Mouse (Mus musculus): Measurements from ENCODE around the gene Heatr5a.

The Heatr5a gene

DNA sequence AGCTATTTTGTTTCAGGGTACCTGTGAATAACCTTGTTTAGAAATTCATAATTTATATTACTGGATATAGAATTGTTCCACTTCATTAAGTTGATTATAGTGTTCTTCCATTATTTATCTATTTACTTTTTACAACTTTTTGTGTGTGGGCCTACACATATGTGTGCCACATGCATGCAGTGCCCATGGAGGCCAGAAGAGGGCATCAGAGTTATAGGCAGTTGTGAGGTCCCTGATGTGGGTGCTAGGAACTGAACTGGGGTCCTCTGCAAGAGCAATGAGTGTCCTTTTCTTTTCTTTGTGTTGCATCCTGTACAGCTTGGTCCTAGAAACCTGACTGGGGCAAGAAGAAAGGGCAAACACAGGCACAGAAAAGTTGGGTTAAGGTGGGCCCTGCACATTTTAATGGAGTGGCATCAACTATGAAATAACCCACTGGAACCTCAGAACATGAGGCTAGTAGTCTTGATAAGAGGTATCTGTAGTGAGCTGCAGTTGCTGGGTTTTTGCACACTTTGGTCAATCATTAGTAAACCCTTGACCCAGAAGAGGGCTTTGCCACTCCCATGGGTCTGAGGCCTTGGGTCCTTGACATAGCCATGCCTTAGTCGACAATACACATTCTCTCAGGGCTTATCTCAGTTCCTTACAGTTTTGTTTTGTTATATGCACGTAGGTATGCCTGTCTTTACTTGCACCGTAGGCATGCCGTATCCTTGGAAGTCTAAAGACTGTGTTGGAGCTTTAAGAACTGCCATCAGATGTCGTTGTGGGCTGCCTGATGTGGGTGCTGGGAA is 1.3 kb upstream of the Heatr5a start:
- peak; percentile 36 for DNase-seq (ENCODE audit: low read depth, low spot score)

DNA sequence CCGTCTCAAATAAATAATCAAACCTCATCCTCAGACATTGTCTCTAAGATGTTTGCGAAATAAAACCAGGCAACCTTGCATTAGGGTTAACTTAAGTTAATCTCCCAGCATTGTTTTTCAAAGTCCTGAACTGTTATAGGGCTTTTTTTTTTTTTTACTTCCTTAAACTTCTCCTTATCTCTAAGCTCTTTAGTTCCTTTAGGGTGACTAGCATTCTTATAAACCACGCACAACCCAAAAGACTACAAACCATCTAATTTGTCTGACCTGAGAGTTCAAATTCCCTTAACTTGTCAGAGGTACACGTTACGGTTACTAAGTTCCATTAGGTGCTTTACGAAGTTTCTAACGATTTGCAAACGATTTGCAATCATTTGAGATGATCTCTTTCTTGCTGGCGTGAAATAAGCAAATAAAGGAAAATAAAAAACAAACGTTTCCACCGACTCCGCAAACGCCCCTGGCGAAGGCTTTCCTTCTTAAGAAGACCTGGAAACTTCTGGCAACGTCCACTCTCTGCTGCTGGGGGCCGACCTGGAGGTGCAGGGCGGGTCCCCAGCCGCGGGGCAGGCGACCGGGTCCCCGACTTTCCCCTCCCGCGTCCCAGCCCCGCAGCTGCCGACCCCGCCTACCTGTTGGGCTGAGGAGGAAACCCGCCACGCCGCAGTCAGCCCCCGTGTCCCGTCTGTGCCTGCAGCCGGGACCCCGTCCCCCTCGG is 610 bp downstream of the Heatr5a start:
- no peak for DNase-seq (ENCODE audit: low read depth, low spot score)

DNA sequence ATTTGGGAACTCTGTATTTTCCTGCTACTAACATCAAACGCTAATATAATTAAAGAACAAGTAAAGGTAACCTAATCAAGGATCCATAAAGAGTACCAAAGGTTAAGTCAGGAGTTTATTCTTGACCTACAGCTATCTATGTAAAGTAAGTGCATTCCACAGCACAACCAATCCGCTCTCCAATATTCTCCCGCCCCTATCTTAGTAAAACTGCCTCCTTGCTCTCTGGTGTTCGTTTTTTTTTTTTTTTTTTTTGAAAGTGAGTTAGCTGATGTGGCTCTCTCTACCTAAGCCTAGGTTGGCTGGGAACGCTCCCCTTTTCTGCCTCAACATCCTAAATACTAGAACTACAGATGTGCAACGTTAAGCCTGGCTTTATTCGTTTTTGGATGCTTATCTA is 1.2 kb downstream of the Heatr5a start:
- no peak for DNase-seq (ENCODE audit: low read depth, low spot score)

DNA sequence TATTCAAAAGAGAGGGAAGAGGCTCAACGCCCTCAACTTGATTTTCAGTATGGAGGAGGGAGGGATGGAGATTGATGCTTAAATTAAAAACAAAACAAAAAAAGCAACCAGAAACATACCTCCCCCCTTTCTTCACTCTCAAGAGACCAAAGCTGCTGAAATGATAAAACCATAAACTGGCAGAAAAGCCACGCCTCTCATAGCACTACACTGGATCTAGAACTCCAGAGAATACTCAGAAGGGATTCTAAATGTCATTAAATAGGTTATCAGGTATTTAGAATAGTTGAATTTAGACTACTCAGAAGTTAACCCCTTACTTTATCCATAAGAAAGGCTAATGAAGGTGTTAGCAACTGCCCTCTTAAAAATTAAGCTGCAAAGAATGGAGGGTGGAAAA is 2.0 kb downstream of the Heatr5a start:
- no peak for DNase-seq (ENCODE audit: low read depth, low spot score)

DNA sequence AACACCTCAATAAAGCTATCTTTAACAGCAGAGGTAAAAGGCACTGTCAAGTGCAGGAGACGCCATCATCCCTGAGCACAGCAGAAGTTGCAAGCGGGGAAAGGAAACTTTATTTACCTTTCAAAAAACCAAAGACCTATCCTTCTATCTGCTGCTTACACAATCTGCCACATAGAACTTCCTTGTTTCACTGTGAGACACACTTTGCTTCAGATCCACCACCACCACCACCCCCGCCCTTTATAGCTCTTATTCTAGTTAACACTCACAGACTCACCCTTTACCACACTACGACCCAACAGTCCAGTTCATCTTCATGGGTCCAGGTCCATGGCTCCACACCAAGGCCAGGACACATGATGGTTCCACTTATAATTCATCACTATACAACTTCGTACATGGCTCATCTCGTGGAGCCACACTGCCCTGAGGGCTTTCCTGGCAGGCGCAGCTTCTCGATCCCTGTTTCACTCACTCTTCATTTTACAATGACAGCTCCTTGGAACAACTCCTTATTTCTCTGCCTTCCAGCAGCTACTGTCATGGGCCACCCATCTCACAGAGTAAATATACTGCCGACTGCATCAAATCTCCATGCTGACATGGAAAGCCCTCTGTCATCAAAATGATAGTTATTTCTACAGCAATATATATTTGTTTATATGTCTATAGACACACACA is 3.1 kb downstream of the Heatr5a start:
- DNase-seq (ENCODE audit: low read depth, low spot score), result no peak

DNA sequence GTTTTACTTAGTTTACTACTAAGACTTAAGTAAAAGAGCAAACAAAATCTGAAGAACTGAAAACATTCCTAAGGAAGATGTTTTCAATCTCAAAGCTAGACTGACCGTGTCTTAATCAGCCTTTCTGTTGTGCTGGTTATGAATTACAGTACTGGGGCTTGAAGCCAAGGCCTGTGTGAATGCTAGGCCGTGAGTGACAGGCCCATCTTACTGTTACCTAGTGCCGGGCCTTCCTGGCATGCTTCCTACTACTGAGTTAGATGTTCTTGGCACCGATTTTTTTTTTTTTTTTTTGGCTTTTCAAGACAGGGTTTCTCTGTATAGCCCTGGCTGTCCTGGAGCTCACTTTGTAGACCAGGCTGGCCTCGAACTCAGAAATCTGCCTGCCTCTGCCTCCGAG is 13.5 kb downstream of the Heatr5a start:
- DNase-seq (ENCODE audit: low read depth, low spot score), result no peak

DNA sequence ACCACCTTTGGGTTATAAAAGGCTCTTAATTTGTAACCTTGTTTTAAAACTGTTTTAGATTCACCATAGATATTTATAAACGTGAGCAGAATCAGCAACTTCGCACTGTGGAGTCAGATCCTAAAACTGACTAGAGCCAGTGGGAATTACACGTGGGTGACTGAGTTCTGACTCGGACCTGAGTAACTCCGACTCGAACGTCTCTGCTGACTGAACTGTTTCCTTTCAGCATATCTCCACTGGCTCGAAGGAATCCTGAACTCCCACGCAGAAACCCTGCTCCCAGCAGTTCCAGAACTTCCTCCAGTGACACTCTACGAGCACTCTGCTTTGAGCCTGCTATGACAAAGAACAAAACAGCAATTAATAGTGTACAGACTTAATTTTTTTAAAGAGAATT is 18.8 kb downstream of the Heatr5a start:
- DNase-seq (ENCODE audit: low read depth, low spot score), result no peak

DNA sequence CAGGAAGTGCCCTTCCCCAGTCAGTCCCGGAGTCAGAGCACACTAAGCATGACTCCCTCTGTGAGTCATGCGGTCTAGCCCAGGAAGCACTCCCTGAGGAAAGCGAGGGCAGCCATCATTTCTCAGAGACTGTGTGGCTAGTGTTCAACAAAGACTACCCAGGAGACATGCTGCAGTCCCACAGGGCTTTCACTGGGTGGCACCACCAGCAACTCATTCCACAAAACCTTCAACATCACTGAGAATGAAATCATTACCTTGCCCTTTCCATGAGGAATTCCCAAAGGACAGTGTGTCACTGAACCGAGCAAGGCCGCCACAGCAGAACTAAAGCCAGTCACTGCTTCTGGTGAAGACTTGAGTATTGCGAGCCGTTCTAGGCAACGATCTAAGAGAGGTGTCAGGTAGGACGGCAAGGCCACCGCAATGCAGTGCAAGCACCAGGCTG is 23.6 kb downstream of the Heatr5a start:
- no peak for DNase-seq (ENCODE audit: low read depth, low spot score)

DNA sequence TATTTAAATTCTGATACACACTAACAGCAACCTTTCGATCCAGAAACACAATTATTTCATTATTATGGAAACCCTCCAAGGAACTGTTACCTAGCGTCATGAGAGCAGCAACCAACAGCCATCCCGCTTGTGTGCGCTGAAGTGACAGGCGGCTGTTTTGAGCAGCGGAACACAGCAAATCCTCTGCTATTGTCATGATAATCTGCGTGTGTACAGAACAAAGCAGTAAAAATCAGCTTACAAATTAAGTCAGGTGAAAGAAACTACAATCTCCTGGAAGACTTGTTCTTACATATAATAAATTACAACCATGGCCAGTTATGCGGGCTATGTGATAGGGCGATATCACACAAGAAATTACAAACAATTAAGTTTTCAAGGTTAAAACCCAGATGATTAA is 25.8 kb downstream of the Heatr5a start:
- DNase-seq (ENCODE audit: low read depth, low spot score), result peak; percentile 66

DNA sequence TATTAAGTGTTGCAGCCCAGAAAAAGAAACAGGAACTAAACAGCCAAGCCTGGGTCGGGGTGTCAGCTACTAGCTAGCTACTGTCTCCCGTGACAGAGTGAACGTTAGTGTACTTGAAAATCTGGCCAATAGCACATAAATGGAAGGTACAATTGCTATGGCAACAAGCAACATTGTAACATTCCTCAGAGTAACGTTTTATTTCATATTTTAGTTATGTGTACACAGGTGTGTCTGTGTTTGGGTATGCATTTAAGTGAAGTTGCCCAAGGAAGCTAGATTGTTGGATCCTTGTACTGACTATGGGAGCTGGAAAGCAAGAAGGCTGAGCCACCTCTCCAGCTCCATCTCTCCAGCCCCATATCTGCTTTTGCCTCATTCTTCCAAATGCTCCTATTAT is 31.3 kb downstream of the Heatr5a start:
- no peak for DNase-seq (ENCODE audit: low read depth, low spot score)

DNA sequence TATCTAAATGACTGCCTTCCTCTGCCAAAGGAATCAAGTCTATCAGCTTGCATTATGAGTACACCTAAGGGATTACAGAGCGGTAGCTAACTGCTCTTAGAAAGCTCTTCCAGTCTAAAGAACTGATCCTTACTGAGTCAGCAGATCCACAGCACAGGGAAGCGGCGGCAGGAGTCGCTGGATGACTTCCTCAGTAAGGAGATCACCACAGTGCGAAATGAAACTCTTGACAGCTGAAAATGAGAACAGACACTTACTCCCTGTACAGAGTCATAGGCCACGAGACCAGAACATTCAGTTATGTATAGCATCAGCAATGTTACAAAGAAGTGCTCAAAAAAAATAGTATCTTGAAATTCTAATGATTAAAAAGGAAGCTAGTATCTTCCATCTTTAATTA is 33.2 kb downstream of the Heatr5a start:
- DNase-seq (ENCODE audit: low read depth, low spot score), result no peak

DNA sequence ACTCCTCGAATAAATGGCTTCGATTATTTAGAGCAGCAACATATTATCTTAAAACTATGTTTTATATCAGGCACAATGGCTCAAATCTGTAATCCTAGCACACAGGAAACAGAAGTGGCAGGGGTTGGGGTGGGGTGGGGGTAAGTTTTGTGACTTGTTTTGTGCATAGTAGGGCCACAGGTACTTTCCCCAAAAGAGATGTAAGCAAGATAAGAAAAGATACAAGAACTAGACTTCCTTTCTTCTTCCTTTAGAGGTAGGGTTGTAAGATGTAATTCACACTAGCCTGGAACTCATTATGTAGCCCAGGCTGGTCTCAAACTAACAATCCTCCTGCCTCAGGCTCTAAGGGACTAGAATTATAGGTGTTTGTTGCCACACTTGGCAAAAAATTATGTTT is 41.5 kb downstream of the Heatr5a start:
- DNase-seq (ENCODE audit: low read depth, low spot score), result no peak

DNA sequence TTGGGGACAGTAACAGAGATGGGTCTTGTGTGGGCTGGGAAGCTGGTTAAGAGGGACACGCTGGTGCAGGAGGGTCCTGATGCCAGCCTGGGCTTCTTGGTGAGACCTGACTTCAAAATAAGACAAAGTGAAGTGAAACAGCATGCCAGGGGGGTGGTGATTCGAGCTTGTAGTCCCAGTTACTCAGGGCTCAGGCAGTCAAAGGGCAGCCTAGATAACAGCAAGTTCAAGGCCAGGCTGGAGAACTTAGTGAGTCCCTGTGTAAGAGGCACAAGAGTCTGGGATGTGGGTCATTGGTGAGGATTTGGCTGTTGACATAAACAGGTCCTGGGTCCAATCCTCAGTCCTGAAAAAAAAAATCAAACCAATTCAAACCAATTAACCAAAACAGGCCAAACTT is 53.9 kb downstream of the Heatr5a start:
- DNase-seq (ENCODE audit: low read depth, low spot score), result no peak

DNA sequence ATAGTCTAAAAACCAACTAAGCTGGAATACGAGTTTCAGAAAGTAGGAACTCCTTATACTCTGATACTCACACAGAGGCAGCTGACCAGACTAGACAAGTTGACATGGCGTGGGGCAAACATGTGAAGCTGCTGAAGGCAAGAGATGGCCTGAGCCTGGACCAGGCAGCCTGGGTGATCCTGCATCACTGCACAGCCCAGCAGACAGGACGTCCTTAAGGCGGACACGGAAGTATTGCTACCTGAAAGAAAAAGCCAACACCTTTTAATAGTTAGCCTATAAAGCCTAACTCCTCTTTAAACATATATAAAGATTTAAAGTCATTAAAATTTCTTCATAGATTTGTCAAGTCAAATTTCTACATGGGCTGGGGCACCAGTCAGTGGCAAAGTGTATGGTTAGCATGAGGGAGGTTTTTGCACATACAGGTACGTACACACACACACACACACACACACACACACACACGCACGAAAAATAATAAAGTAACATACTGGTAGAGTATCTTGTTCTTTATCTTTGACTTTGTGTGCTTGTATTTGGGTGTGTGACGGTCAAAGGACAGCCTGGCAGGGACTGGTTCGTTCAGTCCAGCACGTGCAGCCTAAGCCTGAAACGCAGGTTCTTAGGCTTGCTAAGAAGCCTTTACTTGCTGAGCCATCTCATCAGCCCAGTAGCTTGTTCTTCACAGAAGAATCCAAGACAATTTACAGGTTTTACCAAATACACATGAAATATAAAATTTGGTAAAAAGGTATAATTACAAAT is 56.0 kb downstream of the Heatr5a start:
- no peak for DNase-seq (ENCODE audit: low read depth, low spot score)

DNA sequence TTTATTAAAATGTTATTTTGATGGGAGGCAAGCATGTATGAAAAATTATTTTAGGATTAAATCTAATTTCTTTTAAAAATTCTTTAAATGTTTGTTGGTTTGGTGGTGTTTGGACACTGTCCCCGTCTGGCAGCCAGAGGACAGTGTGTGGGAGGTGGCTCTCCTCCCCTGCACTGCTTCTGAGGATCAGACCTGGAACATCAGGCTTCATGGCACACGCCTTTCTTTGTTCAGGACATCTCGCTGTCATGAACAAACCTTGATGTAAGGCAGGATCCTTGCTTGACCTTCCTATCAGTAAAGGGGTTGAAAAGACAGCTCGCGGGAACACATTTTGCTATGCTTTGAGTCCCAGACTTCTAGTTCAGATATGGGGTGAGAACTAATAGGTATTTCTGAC is 61.9 kb downstream of the Heatr5a start:
- no peak for DNase-seq (ENCODE audit: low read depth, low spot score)

DNA sequence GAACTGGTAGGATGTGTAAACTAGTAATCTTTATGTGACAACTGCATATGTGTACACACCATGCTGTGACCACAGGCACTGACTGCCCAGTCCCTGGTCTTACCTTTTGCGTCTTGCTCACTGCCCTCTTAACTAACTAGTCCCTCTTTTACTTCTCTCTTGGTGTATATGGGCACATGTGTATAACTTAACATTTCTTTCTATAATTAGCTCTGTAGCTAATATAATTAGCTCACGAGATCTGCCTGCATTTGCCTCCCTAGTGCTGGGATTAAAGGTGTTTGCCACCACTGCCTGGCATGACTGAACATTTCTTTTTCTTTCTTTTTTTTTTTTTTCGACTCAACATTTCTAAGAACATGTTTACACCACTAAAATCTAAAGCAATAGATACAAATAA is 63.6 kb downstream of the Heatr5a start:
- DNase-seq (ENCODE audit: low read depth, low spot score), result no peak

DNA sequence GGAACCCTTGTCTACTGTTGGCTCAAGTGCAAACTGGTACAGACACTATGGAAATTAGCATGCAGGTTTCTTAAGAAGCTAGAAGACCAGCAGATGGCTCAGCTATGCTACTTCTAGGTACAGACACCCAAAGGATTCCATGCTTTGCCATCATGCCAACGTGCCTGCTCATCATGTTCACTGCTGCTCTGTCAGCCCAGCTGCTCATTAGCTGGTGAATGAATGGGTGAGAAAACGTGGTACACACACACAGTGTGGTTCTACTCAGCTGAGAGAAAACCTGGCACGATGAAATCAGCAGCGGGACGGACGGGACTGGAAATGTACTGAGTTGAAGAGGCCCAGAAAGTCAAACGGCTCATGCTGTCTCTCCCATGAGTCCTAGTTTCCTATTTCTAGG is 70.6 kb downstream of the Heatr5a start:
- peak; percentile 18 for DNase-seq (ENCODE audit: low read depth, low spot score)

DNA sequence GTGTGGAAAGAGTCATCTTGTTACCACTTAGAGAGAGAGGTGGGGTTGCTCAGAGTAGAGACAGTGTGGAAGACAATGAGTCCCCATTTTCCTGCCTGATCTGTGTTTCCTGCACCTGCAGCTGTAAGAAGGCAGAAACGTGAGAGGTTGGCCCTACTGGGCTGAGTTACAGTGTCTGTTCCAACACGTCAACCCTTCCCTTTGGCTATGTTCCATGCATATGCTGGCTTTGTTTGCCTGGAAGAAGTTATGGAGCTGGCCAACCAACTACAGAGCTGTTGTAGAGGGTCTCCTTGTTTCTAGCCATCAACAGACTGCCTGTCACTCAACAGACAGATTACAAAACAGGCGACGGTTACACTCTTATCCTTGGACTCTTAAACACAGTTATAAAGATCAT is 74.2 kb downstream of the Heatr5a start:
- no peak for DNase-seq (ENCODE audit: low read depth, low spot score)

DNA sequence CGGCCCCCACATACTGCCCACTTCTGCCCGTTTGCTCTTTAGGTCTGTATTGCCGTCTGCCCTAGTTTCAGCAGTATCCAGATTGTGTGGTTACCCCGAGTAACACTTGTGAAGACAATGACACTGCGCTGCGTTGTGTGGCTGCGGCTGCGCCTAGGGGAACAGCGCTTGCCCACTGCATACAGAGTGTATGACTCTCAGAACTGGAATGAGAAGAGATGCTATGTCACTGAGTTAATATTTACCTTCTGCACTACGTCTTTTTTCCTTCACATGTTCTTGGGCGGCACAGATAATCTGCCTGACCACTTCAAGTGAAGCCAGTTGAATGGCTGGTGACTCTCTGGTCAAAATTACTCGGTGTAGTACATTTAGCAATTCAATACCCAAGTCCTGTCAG is 82.5 kb downstream of the Heatr5a start:
- DNase-seq (ENCODE audit: low read depth, low spot score), result no peak

DNA sequence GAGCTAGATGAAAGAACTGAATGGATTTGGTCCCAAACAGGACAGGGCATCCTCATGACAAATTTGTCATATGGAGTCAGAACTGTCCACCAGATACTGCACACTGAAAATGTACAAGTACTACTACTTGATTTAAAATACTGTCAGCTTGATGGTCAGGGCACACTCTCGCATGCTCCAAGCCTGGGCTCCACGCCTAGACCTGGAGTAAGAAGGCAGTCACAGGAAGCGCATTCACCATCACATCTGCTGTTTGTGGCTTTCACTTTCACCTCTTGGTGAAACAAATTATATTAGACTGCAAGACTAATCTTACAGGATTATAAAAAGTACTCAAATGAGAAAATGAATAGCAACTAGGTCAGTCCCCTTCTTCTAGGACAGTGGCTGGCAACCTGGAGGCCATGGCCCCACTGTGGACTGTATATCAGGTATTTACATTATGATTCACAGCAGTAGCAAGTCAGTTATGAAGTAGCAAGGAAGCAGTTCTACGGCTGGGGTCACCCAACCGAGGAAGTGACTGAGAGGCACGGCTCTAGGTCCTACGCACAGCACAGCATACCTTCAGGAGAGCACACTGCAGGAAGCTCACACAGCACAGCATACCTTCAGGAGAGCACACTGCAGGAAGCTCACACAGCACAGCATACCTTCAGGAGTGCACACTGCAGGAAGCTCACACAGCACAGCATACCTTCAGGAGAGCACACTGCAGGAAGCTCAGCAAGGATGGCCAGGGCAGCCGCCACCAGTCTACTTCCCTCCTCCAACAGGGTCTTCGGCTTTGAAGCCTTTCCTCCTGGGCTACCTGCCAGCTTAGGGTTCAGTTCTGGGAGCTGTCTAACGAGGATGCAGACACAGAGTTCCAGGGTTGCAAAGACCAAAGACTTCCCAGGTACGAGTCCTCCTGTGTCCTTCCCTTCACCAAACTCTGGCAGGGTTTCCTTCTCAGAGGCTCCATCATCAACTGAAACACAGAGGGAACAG is 83.5 kb downstream of the Heatr5a start:
- DNase-seq (ENCODE audit: low read depth, low spot score), result no peak

DNA sequence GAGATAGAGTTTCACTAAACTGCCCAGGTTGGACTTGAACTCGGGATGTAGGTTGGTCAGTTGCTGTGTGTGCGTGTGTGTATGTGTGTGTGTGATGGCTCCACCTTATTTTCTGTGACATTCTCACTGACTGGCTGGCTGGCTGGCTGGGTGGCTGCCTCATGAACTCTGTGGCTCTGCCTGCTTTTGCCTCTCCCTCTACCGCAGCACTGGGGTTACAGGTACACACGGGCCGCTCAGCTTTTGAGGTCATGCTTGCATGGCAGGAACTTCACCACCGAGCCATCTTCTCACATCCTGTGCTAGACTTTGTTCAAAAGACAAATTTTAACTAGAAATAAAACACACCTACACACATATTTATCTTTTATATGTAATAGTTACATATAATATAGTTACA is 84.8 kb downstream of the Heatr5a start:
- no peak for DNase-seq (ENCODE audit: low read depth, low spot score)
